Mouse (Mus musculus): ENCODE measurements at regions not wholly inside any gene's neighbourhood (a gene's known extent, or its start where the extent isn't known, plus 50 kb on each side); places are given as distances from the start of the nearest gene placed in this dataset.

DNA sequence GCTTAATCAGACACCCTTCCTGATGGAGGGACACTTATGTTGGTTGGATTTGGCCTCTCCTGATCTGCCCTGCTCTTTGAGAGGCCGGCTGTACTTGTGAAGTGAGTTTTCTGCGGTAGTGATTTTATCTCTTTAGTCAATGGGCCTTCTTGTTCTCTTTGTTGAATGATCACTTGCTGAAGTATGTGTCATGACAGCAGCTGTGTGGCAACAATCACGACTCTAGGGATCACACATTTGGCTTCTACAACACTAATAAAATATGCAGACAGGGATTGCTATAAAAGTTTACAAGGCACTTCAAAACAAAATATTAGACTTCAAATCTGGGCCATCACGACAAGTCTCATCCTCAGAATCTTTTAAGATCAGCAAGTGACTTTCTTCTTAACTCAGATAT lies 57.8 kb upstream of the Rbms1 start:
- DNase-seq (ENCODE audit: low read depth in 1 of 2, low spot score in 2 of 2) = no peak

- no peak for DNase-seq (ENCODE audit: low read depth in 1 of 2, low spot score in 2 of 2)
Measured at GRCm38 (mm10) chr2:61013006-61013405, 50.0 kb upstream of the Rbms1 start.
